Comparison of ENCODE assay signal across 8 mouse cellular contexts in the genomic region with DNA sequence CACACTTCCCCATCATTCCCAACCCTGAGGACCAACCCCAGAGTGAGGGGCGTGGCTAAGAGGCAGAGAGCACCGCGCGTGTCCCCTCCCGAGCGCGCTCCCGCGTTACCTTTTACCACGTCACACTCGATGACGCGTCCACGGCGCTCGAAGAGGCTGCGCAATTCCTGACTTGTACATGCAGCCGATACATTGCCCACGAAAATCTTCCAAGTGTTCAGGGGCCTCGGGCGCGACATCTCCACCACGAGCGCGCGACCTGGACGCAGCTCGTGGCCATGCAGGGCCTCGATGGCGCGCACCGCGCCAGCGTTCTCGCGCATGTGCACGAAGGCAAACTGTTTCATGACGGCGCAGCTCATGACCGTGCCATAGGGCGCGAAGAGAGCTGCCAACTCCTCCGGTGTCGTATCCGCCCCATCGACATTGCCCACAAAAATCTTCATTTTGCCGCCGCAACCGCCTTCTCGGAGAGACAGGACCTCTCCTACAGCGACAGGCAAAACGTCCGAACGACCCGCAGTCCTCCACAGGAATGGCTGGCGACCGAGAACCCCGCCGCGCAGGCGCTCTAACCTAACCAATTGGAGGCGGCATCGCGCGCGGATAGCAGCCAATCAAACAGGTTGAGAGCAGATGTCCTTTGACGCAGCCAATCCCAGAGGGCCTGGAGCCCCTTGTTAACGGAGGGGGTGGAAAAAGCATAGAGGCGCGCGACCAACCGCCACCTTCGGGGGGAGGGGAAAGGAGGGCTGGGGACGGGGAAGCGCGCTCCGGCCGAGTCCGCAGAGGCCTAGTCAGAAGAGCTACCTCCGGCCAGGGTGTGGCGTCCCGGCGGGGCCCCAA. TPM values are rescaled to one million over a fixed set of nuclear protein-coding genes. Genes with fewer than 3 reads are reported as not detected.
A peak's percentile ranks its signal among the peaks of the same experiment; 100 is the strongest.
DNase-seq lines count a peak whose midpoint lies in the region; ATAC-seq and TF ChIP-seq lines count a peak whose summit lies in the region.

Gene Gm21992, minus strand, starts transcription at position 550 of the 846 bp plus-strand sequence.
Gene Rbm14, minus strand, starts transcription at position 572 of the 846 bp plus-strand sequence.

- peak; percentile 94 for ATAC-seq in common myeloid progenitor, adult 5-6 weeks (replicated peaks; ENCODE audit: low read depth, poor library complexity, severe bottlenecking)
- ATAC-seq in hindbrain, postnatal 0 days, result peak; percentile 98
- peak; percentile 95 for ATAC-seq in megakaryocyte, adult 5-6 weeks (ENCODE audit: poor library complexity, severe bottlenecking)

- H3K4me1 ChIP-seq in hindbrain, postnatal 0 days (ENCODE audit: insufficient read depth, low read length), result peaks cover 12% of the 10 kb centered on the region; the same call in 1 of the 2 replicates

- peak within 1 kb of the TSS; percentile 71 for H3K9ac ChIP-seq in hindbrain, postnatal 0 days (replicated peaks; ENCODE audit: low read length)

- peak; percentile 16; the same call in 1 of the 2 replicates for TF ChIP-seq CTCF in gastrocnemius, adult 2 months (IDR thresholded peaks at IDR 0.05)
- TF ChIP-seq CTCF in hindbrain, postnatal 0 days (IDR thresholded peaks at IDR 0.05; ENCODE audit: low read depth), result no peak
- no peak for TF ChIP-seq CTCF in left cerebral cortex, adult 2 months (IDR thresholded peaks at IDR 0.05)

- WGBS in hindbrain, postnatal 0 days, result under 1% methylated on average over 83 of the region's 83 CpGs

- H3K27me3 ChIP-seq in hindbrain, postnatal 0 days (ENCODE audit: insufficient read depth, low read length), result no peaks in the 10 kb centered on the region

- H3K4me3 ChIP-seq in gastrocnemius, adult 2 months, result peak within 1 kb of the TSS; percentile 91
- H3K4me3 ChIP-seq in hindbrain, postnatal 0 days (ENCODE audit: low read length), result peak within 1 kb of the TSS; percentile 83
- H3K4me3 ChIP-seq in left cerebral cortex, adult 2 months, result peak within 1 kb of the TSS; percentile 60

- peak within 1 kb of the TSS; percentile 99 for H3K27ac ChIP-seq in gastrocnemius, adult 2 months
- peak within 1 kb of the TSS; percentile 95 for H3K27ac ChIP-seq in hindbrain, postnatal 0 days
- H3K27ac ChIP-seq in left cerebral cortex, adult 2 months, result peak within 1 kb of the TSS; percentile 95

- H3K4me2 ChIP-seq in hindbrain, postnatal 0 days (ENCODE audit: low read depth, low read length), result peak within 1 kb of the TSS; percentile 92

- H3K9me3 ChIP-seq in hindbrain, postnatal 0 days (ENCODE audit: low read length), result no peaks in the 10 kb centered on the region

- DNase-seq in ZHBTc4 (ENCODE audit: low read depth, low spot score), result peak; percentile 100
- DNase-seq in gastrocnemius, adult 2 months, result peak; percentile 99
- DNase-seq in hindbrain, postnatal 0 days (ENCODE audit: low spot score), result peak; percentile 100
- DNase-seq in left cerebral cortex, adult 2 months (ENCODE audit: extremely low spot score in 1 of 2, low spot score in 2 of 2), result peak; percentile 96 to 98
- peak; percentile 98 to 99 for DNase-seq in right cerebral cortex, adult 2 months (ENCODE audit: low spot score in 2 of 2)
- peak; percentile 98 for DNase-seq in urinary bladder, postnatal 14 days (ENCODE audit: low spot score)

- H3K36me3 ChIP-seq in hindbrain, postnatal 0 days (ENCODE audit: insufficient read depth, low read length), result no peaks in the 10 kb centered on the region

- intact Hi-C loops in gastrocnemius, adult 2 months (cut with DNase I), result loop anchor here (1.0 to 5.0 kb wide), 3 partner anchors 17 to 54 kb away; partner anchors contain the start of gene Rbm4b
- intact Hi-C loops in left cerebral cortex, adult 2 months (cut with DNase I), result loop anchor here (5.0 kb wide), 1 partner anchor 54 kb away; the partner anchor contains the start of gene Rbm4b

RNA-seq across cellular contexts. Expression of gene Gm21992, which starts in this region (rescaled TPM):
- 48.6 and 50.1 TPM in 2 replicates for total RNA-seq in common myeloid progenitor, adult 5-6 weeks (2017)
- 10 to 100 TPM; 11.3 to 14.0 TPM for total RNA-seq in gastrocnemius, adult 2 months (2021)
- total RNA-seq in hindbrain, postnatal 0 days (2014; rRNA removed), result 6.9 and 9.8 TPM in 2 replicates
- polyA plus RNA-seq in hindbrain, postnatal 0 days (2015; fragmentation: Nextera tagmentation; extraction: Ambion mirVana), result 11.9 and 19.8 TPM in 2 replicates
- total RNA-seq in left cerebral cortex, adult 2 months (2021), result 10 to 100 TPM; 22.0 to 25.5 TPM
- 13.2 and 22.5 TPM in 2 replicates for total RNA-seq in megakaryocyte, adult 5-6 weeks (2015)
- total RNA-seq in megakaryocyte, adult 5-6 weeks (2017), result 34.1 and 52.3 TPM in 2 replicates

RNA-seq across cellular contexts. Expression of gene Rbm14, which starts in this region (rescaled TPM):
- total RNA-seq in common myeloid progenitor, adult 5-6 weeks (2017), result 22.6 and 28.6 TPM in 2 replicates
- total RNA-seq in gastrocnemius, adult 2 months (2021), result 10 to 100 TPM; 10.4 to 13.6 TPM
- total RNA-seq in hindbrain, postnatal 0 days (2014; rRNA removed), result 40.1 and 45.6 TPM in 2 replicates
- 37.5 TPM in 2 replicates for polyA plus RNA-seq in hindbrain, postnatal 0 days (2015; fragmentation: Nextera tagmentation; extraction: Ambion mirVana)
- total RNA-seq in left cerebral cortex, adult 2 months (2021), result 10 to 100 TPM; 53.4 to 61.0 TPM
- 25.3 and 30.6 TPM in 2 replicates for total RNA-seq in megakaryocyte, adult 5-6 weeks (2015)
- 13.1 and 13.8 TPM in 2 replicates for total RNA-seq in megakaryocyte, adult 5-6 weeks (2017)

Comparison
In these comparisons a context has a peak if more than half of its experiments do, and no peak if none do; other contexts are left out.
1. Peak in every context shown above with its lines: DNase-seq, ATAC-seq, H3K4me3 ChIP-seq and H3K27ac ChIP-seq.